Mouse (Mus musculus) bone marrow, adult 2 months (tissue): ENCODE results near the gene Cep295.

ENCODE experiments used
- CTCF ChIP-seq: fragments of 200-500 bp; IDR thresholded peaks from 2 replicates; pipeline ENCODE4 v1.5.1; 2011; ENCODE audit warnings: low read length, control low read depth; ENCODE audit not compliant: control insufficient read depth, insufficient read depth
- POLR2A ChIP-seq: fragments of 200-500 bp; IDR thresholded peaks from 2 replicates; pipeline ENCODE4 v1.6.1; 2011; ENCODE audit warnings: low read depth, mild to moderate bottlenecking, control low read depth, low read length, borderline replicate concordance; ENCODE audit not compliant: control insufficient read depth

DNA sequence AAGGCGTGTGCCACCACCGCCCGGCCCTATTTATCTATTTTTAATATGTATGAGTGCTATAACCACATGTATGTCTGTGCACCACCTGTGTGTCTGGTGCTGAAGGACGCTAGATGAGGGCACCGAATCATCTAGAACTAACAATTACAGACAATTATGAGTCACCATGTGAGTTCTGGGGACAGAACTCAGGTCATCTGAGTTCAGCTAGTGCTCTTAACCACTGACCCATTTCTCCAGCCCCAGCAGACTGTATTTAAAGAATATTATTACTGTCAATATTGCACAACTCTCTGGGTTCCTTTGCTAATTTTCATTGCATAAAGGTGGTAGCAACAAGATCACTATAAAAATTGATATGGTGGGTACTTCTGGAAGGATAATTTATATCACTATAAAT, 57.5 kb downstream of the Cep295 start:
- TF ChIP-seq POLR2A: no peak
- no peak for TF ChIP-seq CTCF
